Mouse (Mus musculus): ENCODE data around the gene Mtg1.

The Mtg1 gene

GRCm38 (mm10) chr7:140190435-140190834 is 53.1 kb downstream of the Mtg1 start:
- DNase-seq: no peak

GRCm38 (mm10) chr7:140192445-140192844 is 55.1 kb downstream of the Mtg1 start:
- DNase-seq: no peak

GRCm38 (mm10) chr7:140192851-140193250 is 55.5 kb downstream of the Mtg1 start:
- no peak for DNase-seq

DNA sequence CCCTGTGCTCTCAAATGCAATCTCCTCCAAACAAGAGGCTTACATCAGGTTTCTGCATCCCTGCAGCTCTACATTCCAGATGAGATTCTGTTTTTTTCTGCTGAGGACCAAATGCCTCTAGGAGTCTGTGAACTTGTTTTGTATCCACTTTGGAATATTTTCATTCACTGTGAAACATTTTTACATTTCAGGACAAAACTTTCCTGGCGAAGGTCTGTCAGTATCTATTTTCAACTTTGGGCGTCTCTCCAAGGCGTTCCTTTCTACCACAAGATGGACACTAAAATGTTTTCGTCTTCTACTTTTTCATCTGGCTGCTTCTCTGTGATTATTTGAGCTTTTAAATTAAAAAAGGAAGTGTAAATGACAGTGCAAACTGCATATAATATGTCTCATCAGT is 56.7 kb downstream of the Mtg1 start:
- DNase-seq: no peak

DNA sequence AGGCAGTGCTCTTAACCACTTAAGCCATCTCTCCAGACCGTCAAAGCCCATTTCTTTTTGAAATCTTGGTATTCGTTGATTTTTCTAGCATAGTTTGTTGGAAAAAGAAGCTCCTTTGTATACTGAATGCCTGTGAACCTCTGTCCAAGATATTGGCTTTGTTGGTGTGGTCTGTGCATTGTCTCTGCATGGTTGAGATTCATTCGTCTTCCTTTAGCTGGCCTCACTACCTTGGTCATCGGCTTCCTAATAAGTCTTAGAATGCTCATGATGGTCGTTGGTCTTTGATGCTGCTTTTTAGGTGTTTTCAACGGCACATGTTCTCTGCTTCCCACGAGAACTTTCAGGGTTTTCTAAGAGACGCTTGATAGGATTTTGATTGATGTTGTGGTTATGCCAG is 58.6 kb downstream of the Mtg1 start:
- DNase-seq: no peak

Data from thymus, adult 18-20 months (tissue).